Mouse (Mus musculus) megakaryocyte-erythroid progenitor cell, adult 5-6 weeks (primary cell): Measurements from ENCODE around the gene Slc9a7. TPM values are rescaled to one million over a fixed set of nuclear protein-coding genes. Genes with fewer than 3 reads are reported as not detected.

Source experiments
- ATAC-seq: replicated peaks from 2 replicates; pipeline ENCODE4 v1.8.0; 2016; ENCODE audit warnings: mild to moderate bottlenecking, inconsistent platforms; ENCODE audit not compliant: severe bottlenecking, poor library complexity, low FRiP score, low TSS enrichment
- total RNA-seq, 2 experiments: library from RNA; stranded (forward) in 1 of 2; stranded (reverse) in 1 of 2; fragments of 200-1000, 215-1000 nt in 1 of 2; fragments of >200 nt in 1 of 2; fragmentation: Nextera tagmentation in 1 of 2; gene quantifications; 2 replicates each; pipeline ENCODE4 v1.2.3; 2014 to 2017

Slc9a7 gene
- total RNA-seq (2014; fragmentation: Nextera tagmentation) (0.50 and 0.99 TPM in 2 replicates), total RNA-seq (2017) (2.3 and 2.4 TPM in 2 replicates)

- ATAC-seq: peak; percentile 63
Measured at GRCm38 (mm10) chrX:20291282-20292039, at the start of gene Slc9a7. Gene Slc9a7, minus strand, starts transcription at chrX:20291807.

GRCm38 (mm10) chrX:20335722-20336121 is 44.1 kb upstream of the Slc9a7 start:
- ATAC-seq: no peak

- ATAC-seq: no peak
Measured at GRCm38 (mm10) chrX:20332756-20333155, 41.1 kb upstream of the Slc9a7 start.

GRCm38 (mm10) chrX:20307215-20307614 is 15.6 kb upstream of the Slc9a7 start:
- ATAC-seq: no peak

- no peak for ATAC-seq
Measured at GRCm38 (mm10) chrX:20305941-20306340, 14.3 kb upstream of the Slc9a7 start.

GRCm38 (mm10) chrX:20303280-20303679 is 11.7 kb upstream of the Slc9a7 start:
- ATAC-seq: no peak

GRCm38 (mm10) chrX:20292040-20292417 is 422 bp upstream of the Slc9a7 start:
- ATAC-seq: no peak

- ATAC-seq: peak; percentile 26; the same call in 1 of the 2 replicates
Measured at GRCm38 (mm10) chrX:20290715-20291114, 892 bp downstream of the Slc9a7 start.

- ATAC-seq: no peak
Measured at GRCm38 (mm10) chrX:20288674-20289073, 2.9 kb downstream of the Slc9a7 start.

GRCm38 (mm10) chrX:20286254-20286653 is 5.4 kb downstream of the Slc9a7 start:
- ATAC-seq: no peak

- ATAC-seq: no peak
Measured at GRCm38 (mm10) chrX:20279424-20279823, 12.2 kb downstream of the Slc9a7 start.

GRCm38 (mm10) chrX:20273854-20274253 is 17.8 kb downstream of the Slc9a7 start:
- no peak for ATAC-seq

GRCm38 (mm10) chrX:20271980-20272379 is 19.6 kb downstream of the Slc9a7 start:
- ATAC-seq: no peak

GRCm38 (mm10) chrX:20269980-20270379 is 21.6 kb downstream of the Slc9a7 start:
- no peak for ATAC-seq

- no peak for ATAC-seq
Measured at GRCm38 (mm10) chrX:20264370-20264769, 27.2 kb downstream of the Slc9a7 start.

GRCm38 (mm10) chrX:20228102-20228501 is 63.5 kb downstream of the Slc9a7 start:
- no peak for ATAC-seq

- no peak for ATAC-seq
Measured at GRCm38 (mm10) chrX:20221486-20221885, 70.1 kb downstream of the Slc9a7 start.

- no peak for ATAC-seq
Measured at GRCm38 (mm10) chrX:20185616-20186015, 106.0 kb downstream of the Slc9a7 start.

GRCm38 (mm10) chrX:20176792-20177191 is 114.8 kb downstream of the Slc9a7 start:
- no peak for ATAC-seq

- no peak for ATAC-seq
Measured at GRCm38 (mm10) chrX:20168430-20168829, 123.2 kb downstream of the Slc9a7 start.

GRCm38 (mm10) chrX:20164984-20165383 is 126.6 kb downstream of the Slc9a7 start:
- no peak for ATAC-seq
